Mouse (Mus musculus) kidney, postnatal 36 days (tissue): ENCODE results near the gene S1pr1.

ENCODE experiments used
- DNase-seq, 2 experiments: peaks; one replicate each; pipeline ENCODE4 v3.0.0; 2021 to 2022; ENCODE audit warnings: mixed read lengths in 2 of 2

The S1pr1 gene

DNA sequence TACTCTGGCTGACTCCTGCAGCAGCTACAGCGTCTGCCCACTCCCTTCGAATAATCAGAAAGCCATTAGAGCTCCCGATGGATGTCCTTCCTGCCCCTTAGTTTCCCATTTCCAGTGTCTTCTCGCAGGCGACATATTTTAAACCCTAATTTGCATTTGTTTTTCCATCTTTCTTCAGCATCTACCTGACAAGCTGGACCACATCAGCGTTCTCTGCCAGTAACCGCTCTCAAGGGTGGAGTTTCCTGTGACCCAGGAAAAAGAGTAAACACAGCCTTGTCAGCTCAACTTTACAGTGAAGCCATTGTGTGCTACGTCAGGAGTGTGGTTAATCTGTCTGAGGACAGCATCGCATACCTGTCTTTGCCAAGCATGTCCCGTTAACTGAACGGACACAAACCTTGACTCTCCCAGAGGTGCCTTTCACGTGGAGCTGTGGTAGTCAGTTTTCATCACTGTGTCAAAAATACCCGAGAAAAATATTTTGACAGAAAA, 41.2 kb downstream of the S1pr1 start:
- DNase-seq = peak in 1 of 2 experiments; percentile 11

DNA sequence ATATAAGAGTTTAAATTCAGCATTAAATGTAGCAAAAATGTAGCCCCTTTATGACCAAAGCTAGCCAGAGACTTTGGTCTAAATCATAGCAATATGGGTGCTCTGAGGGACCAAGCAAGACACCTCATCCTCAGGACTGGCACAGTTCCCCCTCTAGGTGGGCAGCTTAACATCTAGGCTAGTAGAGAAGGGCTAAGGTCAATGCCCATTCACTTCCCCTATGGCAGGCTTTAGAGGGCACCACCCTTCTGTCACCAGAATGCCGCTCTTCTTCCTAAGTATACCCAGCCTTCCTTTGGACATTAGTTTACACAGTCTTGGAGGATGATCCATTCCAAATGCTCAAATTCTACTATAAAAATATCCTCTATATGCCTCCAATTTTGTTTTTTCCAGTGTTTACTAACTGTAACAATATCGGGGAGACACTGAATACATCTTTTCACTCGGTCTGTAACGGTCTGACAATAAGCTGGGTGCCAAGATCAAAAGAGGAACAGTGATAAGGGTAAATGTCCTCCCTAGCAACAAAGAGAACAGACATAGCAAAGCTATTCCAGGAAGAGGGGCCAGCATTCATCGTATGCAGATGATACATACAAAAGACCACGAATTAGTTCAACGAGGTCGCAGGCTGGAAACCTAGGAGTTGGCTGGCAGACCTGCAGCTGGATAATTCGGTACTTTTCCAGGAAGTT, 41.8 kb downstream of the S1pr1 start:
- DNase-seq = peak in 1 of 2 experiments; percentile 13

DNA sequence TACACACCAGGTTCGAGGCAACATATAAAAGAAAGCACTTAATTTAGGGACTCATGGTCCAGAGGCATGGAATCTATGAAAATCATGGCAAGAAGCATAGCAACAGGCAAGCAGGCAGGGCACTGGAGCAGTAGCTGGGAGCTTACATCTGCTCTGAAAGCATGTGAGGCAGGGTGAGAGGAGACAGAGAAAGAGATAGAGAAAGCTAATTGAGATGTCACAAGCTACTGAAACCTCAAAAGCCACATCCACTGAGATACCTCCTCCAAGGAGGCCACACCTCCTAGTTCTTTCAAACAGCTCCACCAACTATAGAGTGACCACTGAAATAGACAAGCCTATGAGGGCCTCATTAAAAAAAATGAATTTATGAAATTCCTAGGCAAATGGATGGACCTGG, 45.6 kb downstream of the S1pr1 start:
- no peak for DNase-seq

DNA sequence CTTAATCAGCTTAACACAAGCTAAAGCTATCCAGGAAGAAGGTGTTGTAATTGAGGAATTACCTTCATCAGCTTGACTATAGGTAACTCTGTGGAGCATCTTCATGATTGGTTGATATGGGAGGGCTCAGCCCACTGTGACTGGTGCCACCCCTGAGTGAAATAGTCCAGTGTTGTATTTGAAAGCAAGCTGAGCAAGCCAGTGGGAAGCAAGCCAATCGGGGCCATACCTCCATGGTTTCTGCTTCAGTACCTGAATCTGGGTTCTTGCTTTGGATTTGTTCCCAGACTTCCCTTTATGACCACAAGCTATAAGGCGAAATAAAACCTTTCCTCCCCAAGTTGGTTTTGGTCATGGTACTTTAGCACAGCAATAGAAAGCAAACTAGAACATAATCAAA, 47.7 kb downstream of the S1pr1 start:
- DNase-seq = no peak

DNA sequence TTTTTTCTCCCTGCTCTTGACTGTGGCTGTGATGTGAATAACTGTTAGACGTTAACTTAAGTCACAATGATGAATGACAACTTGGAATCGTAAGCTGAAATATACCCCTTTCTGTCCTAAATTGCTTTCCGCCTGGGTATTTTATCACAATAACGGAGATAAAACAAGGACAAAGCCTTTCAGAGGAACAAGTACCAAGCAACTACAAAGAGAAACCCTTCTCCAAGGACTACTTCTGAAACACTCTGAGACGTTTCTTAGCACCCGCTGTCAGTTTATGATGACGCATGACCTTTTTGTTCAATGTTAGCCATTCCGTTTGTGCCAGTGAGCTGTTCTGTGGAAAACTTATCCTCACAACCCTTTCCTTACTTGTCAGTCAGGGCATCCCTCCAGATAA, 48.3 kb downstream of the S1pr1 start:
- DNase-seq = no peak

DNA sequence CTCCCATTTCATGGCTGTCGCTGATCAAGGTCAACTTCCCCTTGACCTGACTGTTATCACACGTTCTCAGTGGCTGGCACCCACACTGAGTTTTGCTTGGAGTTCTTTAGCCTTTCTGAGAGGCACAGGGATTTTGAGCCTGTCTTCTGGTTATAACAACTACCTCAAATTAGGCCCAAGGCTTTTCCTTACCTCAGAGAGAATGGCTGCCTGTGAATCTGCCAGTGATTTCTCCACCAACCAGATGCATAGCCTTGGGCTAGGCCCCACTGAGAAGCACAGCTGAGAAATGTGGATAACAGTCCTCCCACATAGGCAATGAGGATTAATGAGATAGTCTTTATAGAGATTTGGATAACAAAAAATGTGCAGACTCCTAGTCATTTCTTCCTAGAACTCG, 50.4 kb downstream of the S1pr1 start:
- DNase-seq = no peak

DNA sequence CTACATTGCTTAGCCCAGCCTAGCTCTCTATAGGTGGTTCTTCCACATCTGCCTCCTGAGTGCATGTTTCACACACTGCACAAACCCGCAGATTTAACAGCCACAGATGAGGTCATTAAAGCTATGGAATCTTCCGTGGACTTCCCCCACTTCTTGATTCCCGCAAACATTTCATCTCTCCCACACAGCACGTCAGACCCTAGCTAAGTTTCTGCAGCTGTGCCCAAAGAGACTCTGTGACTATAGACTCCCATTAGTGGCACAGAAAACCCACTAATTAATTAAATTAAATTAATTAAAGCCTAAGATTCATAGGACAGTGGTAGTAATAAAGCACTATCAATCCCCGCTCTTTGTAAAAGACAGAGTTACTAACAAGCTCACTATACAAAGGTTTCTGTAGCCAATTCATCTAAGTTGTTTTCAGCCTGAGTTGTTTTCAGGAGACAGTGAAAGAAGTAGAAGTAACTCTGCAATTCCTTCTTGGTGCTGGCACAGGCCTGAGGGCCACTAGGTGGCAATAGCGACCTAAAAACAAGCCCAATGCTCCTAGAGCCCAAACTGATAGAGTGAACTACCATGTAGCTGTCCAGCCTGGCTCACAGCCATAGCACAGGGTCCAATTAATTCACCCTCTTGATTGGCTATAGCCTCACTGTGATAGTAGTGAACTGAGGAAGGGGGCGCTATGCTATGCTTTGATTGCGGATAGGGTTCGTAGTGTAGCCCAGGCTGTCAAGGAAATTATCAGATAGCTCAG, 54.0 kb downstream of the S1pr1 start:
- DNase-seq = peak; percentile 73 to 85
